Comparison of ENCODE assay signal across 9 mouse cellular contexts in genomic region chrX:50841587-50841986, GRCm38 (mm10). TPM values are rescaled to one million over a fixed set of nuclear protein-coding genes. Genes with fewer than 3 reads are reported as not detected.
A peak's percentile ranks its signal among the peaks of the same experiment; 100 is the strongest.
DNase-seq lines count a peak whose midpoint lies in the region; ATAC-seq lines count a peak whose summit lies in the region.
"Had no signal": no experiment of that assay in that cellular context is flagged by ENCODE, and none has a peak within 500 bp of the region (broad histone marks: within the 10 kb centered on the region; RNA-seq: fewer than 3 reads in every experiment).

No protein-coding gene starts in this region.

- peaks cover 4% of the 10 kb centered on the region; the same call in 1 of the 2 replicates for H3K4me1 ChIP-seq in forebrain, embryonic 16.5 days (replicated peaks; ENCODE audit: control insufficient read depth, insufficient read depth, low read length)
- H3K4me1 ChIP-seq in intestine, embryonic 15.5 days (replicated peaks) = no peaks in the 10 kb centered on the region
- H3K4me1 ChIP-seq in liver, embryonic 15.5 days (replicated peaks) = no peaks in the 10 kb centered on the region; the same call in 1 of the 2 replicates

- H3K9ac ChIP-seq in forebrain, embryonic 16.5 days (replicated peaks; ENCODE audit: low read depth, low read length) = peak overlapping the region; percentile 52
- peak overlapping the region; percentile 34 for H3K9ac ChIP-seq in intestine, embryonic 15.5 days
- H3K9ac ChIP-seq in liver, embryonic 15.5 days = peak overlapping the region; percentile 59; the same call in 1 of the 2 replicates

- no peaks in the 10 kb centered on the region for H3K9me3 ChIP-seq in forebrain, embryonic 16.5 days (ENCODE audit: control insufficient read depth, low read length)
- H3K9me3 ChIP-seq in intestine, embryonic 15.5 days = no peaks in the 10 kb centered on the region
- no peaks in the 10 kb centered on the region for H3K9me3 ChIP-seq in liver, embryonic 15.5 days (replicated peaks)

- peak overlapping the region; percentile 51 for H3K4me3 ChIP-seq in forebrain, embryonic 16.5 days (replicated peaks; ENCODE audit: low read length)
- H3K4me3 ChIP-seq in intestine, embryonic 15.5 days (replicated peaks) = peak overlapping the region; percentile 50
- H3K4me3 ChIP-seq in liver, embryonic 15.5 days (replicated peaks) = peak overlapping the region; percentile 62
- H3K4me3 ChIP-seq: myocyte had no signal

- no peak overlapping the region for H3K27ac ChIP-seq in forebrain, embryonic 16.5 days (ENCODE audit: low read length)
- peak overlapping the region; percentile 32; the same call in 1 of the 2 replicates for H3K27ac ChIP-seq in intestine, embryonic 15.5 days
- H3K27ac ChIP-seq in liver, embryonic 15.5 days (replicated peaks) = no peak overlapping the region

- H3K36me3 ChIP-seq in forebrain, embryonic 16.5 days (ENCODE audit: control insufficient read depth, insufficient read depth) = no peaks in the 10 kb centered on the region
- H3K36me3 ChIP-seq in intestine, embryonic 15.5 days = no peaks in the 10 kb centered on the region
- no peaks in the 10 kb centered on the region for H3K36me3 ChIP-seq in liver, embryonic 15.5 days (replicated peaks)

- H3K4me2 ChIP-seq in forebrain, embryonic 16.5 days (ENCODE audit: low read length) = peak overlapping the region; percentile 88
- H3K4me2 ChIP-seq in intestine, embryonic 15.5 days (replicated peaks) = peak overlapping the region; percentile 69
- H3K4me2 ChIP-seq in liver, embryonic 15.5 days = peak overlapping the region; percentile 75

- 22% methylated on average over 21 of the region's 23 CpGs for WGBS in forebrain, embryonic 16.5 days
- WGBS in intestine, embryonic 15.5 days = 28% methylated on average over 23 of the region's 23 CpGs
- WGBS in liver, embryonic 15.5 days (ENCODE audit: insufficient replicate concordance) = 13% methylated on average over 22 of the region's 23 CpGs

- ATAC-seq in forebrain, embryonic 16.5 days = peak; percentile 81
- peak; percentile 84 for ATAC-seq in intestine, embryonic 15.5 days
- ATAC-seq in liver, embryonic 15.5 days (ENCODE audit: insufficient read depth) = peak; percentile 70

- DNase-seq in kidney, adult 11 months = peak; percentile 5
- DNase-seq in kidney, adult 9 months = no peak
- peak; percentile 43 for DNase-seq in ZHBTc4 (ENCODE audit: low read depth, low spot score)
- peak; percentile 19 to 20 for DNase-seq in right cerebral cortex, postnatal 10 days (ENCODE audit: low spot score in 2 of 2)
- DNase-seq in urinary bladder, postnatal 36 days (ENCODE audit: low spot score in 2 of 2) = peak; percentile 1 to 2

- no peaks in the 10 kb centered on the region for H3K27me3 ChIP-seq in forebrain, embryonic 16.5 days (replicated peaks; ENCODE audit: control insufficient read depth, insufficient read depth, low read length)
- H3K27me3 ChIP-seq in intestine, embryonic 15.5 days (replicated peaks) = 0 out of 2 replicates have a peak, but pooled peaks cover 3% of the 10 kb centered on the region
- H3K27me3 ChIP-seq in liver, embryonic 15.5 days = no peaks in the 10 kb centered on the region

RNA-seq across cellular contexts. Expression of gene Stk26, which starts 0.7 kb away (rescaled TPM):
- polyA plus RNA-seq in forebrain, embryonic 16.5 days (2015; fragmentation: Nextera tagmentation; extraction: Ambion mirVana) = 0.87 and 1.2 TPM in 2 replicates
- 6.1 and 6.6 TPM in 2 replicates for polyA plus RNA-seq in intestine, embryonic 15.5 days (2015; fragmentation: Nextera tagmentation; extraction: Ambion mirVana)
- 3.2 and 4.0 TPM in 2 replicates for polyA plus RNA-seq in liver, embryonic 15.5 days (2015; fragmentation: Nextera tagmentation; extraction: Ambion mirVana)
- polyA plus RNA-seq: myocyte had no signal
